Mouse (Mus musculus): Measurements from ENCODE around the gene Hsd3b2.

GRCm38 (mm10) chr3:98720740-98721139 lies 3.6 kb downstream of the Hsd3b2 start:
- TF ChIP-seq CHD1 (IDR thresholded peaks at IDR 0.05; ENCODE audit: low read depth, low read length) (no peak), CTCF (conservative IDR thresholded peaks at IDR 0.05 in 1 of 2, IDR thresholded peaks at IDR 0.05 in 1 of 2; ENCODE audit: low read depth in 2 of 2, low read length in 2 of 2) (no peak), POLR2A (IDR thresholded peaks at IDR 0.05; ENCODE audit: low read depth, low read length) (no peak), JUND (conservative IDR thresholded peaks at IDR 0.05; ENCODE audit: low read depth, low read length) (no peak), IRF4 (IDR thresholded peaks at IDR 0.05; ENCODE audit: low read depth, low read length) (no peak), GABPA (IDR thresholded peaks at IDR 0.05; ENCODE audit: insufficient replicate concordance, low read depth, low read length) (no peak), USF1 (IDR thresholded peaks at IDR 0.05; ENCODE audit: low read depth, low read length) (no peak), ETS1 (conservative IDR thresholded peaks at IDR 0.05; ENCODE audit: low read depth, low read length) (no peak), TBP (conservative IDR thresholded peaks at IDR 0.05; ENCODE audit: low read depth, low read length) (no peak), NRF1 (IDR thresholded peaks at IDR 0.05; ENCODE audit: low read depth, low read length) (no peak), MXI1 (IDR thresholded peaks at IDR 0.05; ENCODE audit: low read depth, low read length) (no peak)

All from CH12.LX (cell line).